Mouse (Mus musculus) adrenal gland, postnatal 36 days (tissue): Measurements from ENCODE around the gene Plpp4. TPM values are rescaled to one million over a fixed set of nuclear protein-coding genes. Genes with fewer than 3 reads are reported as not detected.

ENCODE experiments used
- DNase-seq, 2 experiments: peaks; one replicate each; pipeline ENCODE4 v3.0.0; 2021; ENCODE audit warnings: mixed read lengths in 1 of 2
- total RNA-seq, 2 experiments: library from RNA; stranded (reverse); gene quantifications; 2 replicates each; pipeline ENCODE4 v1.2.3; 2021

The Plpp4 gene
- total RNA-seq, 2 experiments from 2014 or later = not detected

- no peak for DNase-seq
These were observed 44.8 kb downstream of the Plpp4 start for GRCm38 (mm10) chr7:129301622-129302021.

GRCm38 (mm10) chr7:129303356-129303755 lies 46.5 kb downstream of the Plpp4 start:
- no peak for DNase-seq

GRCm38 (mm10) chr7:129307042-129307825 lies 50.4 kb downstream of the Plpp4 start:
- peak; percentile 3 to 29 for DNase-seq

- no peak for DNase-seq
These were observed 51.8 kb downstream of the Plpp4 start for GRCm38 (mm10) chr7:129308661-129309060.

GRCm38 (mm10) chr7:129312521-129312920 lies 55.7 kb downstream of the Plpp4 start:
- no peak for DNase-seq

GRCm38 (mm10) chr7:129313969-129314368 lies 57.1 kb downstream of the Plpp4 start:
- DNase-seq = no peak

- no peak for DNase-seq
These were observed 83.3 kb downstream of the Plpp4 start for GRCm38 (mm10) chr7:129340096-129340495.

- no peak for DNase-seq
These were observed 98.7 kb downstream of the Plpp4 start for GRCm38 (mm10) chr7:129355561-129355960.

GRCm38 (mm10) chr7:129375306-129375705 lies 118.5 kb downstream of the Plpp4 start:
- no peak for DNase-seq

- no peak for DNase-seq
These were observed 128.3 kb downstream of the Plpp4 start for GRCm38 (mm10) chr7:129385149-129385548.

- DNase-seq = no peak
These were observed 136.1 kb downstream of the Plpp4 start for GRCm38 (mm10) chr7:129392835-129393489.

GRCm38 (mm10) chr7:129396561-129396960 lies 139.7 kb downstream of the Plpp4 start:
- no peak for DNase-seq

- peak in 1 of 2 experiments; percentile 1 for DNase-seq
These were observed 142.2 kb downstream of the Plpp4 start for GRCm38 (mm10) chr7:129399071-129399470.

GRCm38 (mm10) chr7:129402695-129403364 lies 146.0 kb downstream of the Plpp4 start:
- DNase-seq = no peak

- DNase-seq = no peak
These were observed 149.2 kb downstream of the Plpp4 start for GRCm38 (mm10) chr7:129406069-129406468.

GRCm38 (mm10) chr7:129412695-129413094 lies 155.9 kb downstream of the Plpp4 start:
- DNase-seq = no peak

GRCm38 (mm10) chr7:129415179-129415578 lies 158.3 kb downstream of the Plpp4 start:
- DNase-seq = no peak

- no peak for DNase-seq
These were observed 164.3 kb downstream of the Plpp4 start for GRCm38 (mm10) chr7:129421181-129421580.

- DNase-seq = peak; percentile 51 to 53
These were observed 168.7 kb downstream of the Plpp4 start for GRCm38 (mm10) chr7:129425554-129425953.

GRCm38 (mm10) chr7:129428794-129429193 lies 172.0 kb downstream of the Plpp4 start:
- no peak for DNase-seq

GRCm38 (mm10) chr7:129429903-129430302 lies 173.1 kb downstream of the Plpp4 start:
- DNase-seq = no peak
